ENCODE assay signal across 12 mouse cellular contexts in the genomic region with DNA sequence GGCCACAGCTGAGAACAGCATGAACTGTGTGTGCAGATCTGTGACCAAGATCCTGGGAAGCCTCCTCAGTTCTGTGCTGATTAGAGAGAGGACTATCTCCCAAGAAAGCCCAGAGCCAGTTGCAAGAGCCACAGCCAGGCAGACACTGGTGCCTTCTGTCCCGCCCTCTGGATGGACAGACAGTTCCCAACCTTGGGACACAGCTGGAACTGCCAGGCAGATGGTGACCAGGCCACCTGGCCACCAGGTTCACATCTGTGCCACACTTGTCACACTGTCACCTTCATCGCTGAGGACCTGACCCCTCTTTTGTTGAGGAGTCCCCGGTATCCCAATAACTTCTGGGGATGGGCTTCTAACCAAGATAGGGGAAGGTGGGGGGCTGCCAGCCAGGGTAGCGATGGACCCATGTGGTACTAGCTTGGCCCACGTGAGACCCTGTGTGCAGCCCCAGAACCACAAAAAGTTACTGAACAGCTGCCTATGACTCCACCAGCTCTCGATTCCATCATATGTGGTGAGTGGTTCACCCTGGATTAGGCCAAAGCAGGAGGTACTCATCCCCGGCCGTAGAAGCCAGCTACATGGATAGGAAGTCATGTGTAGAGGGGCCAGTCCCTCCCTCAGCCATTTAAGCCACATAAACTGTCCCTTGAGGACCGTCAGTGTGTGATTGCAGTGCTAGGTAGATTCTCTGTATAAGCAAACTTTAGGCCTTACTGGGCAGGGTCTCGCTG. TPM values are rescaled to one million over a fixed set of nuclear protein-coding genes. Genes with fewer than 3 reads are reported as not detected.
DNase-seq lines count a peak whose midpoint lies in the region; ATAC-seq lines count a peak whose summit lies in the region.
"Had no signal": no experiment of that assay in that cellular context is flagged by ENCODE, and none has a peak within 500 bp of the region (broad histone marks: within the 10 kb centered on the region; RNA-seq: fewer than 3 reads in every experiment).

No protein-coding gene starts in this region.

- intact Hi-C loops in heart, postnatal 10 days (cut with DNase I), result no loop called here

- H3K9ac ChIP-seq in heart, embryonic 11.5 days (ENCODE audit: low read depth, low read length), result peak overlapping the region; percentile 49; the same call in 1 of the 2 replicates
- peak overlapping the region; percentile 32; the same call in 1 of the 2 replicates for H3K9ac ChIP-seq in lung, embryonic 16.5 days (ENCODE audit: low read length)
- H3K9ac ChIP-seq in hindbrain, embryonic 15.5 days, result no peak overlapping the region
- H3K9ac ChIP-seq in stomach, embryonic 16.5 days (ENCODE audit: low read length), result peak overlapping the region; percentile 26; the same call in 1 of the 2 replicates

- H3K4me1 ChIP-seq in heart, embryonic 11.5 days (ENCODE audit: control insufficient read depth, insufficient read depth, low read length), result peaks cover 37% of the 10 kb centered on the region
- peaks cover 28% of the 10 kb centered on the region for H3K4me1 ChIP-seq in lung, embryonic 16.5 days (replicated peaks; ENCODE audit: control insufficient read depth, insufficient read depth, low read length)
- H3K4me1 ChIP-seq in hindbrain, embryonic 15.5 days (replicated peaks), result peaks cover 70% of the 10 kb centered on the region
- peaks cover 35% of the 10 kb centered on the region for H3K4me1 ChIP-seq in stomach, embryonic 16.5 days (ENCODE audit: control insufficient read depth, insufficient read depth, low read length)

- peaks cover 11% of the 10 kb centered on the region for H3K36me3 ChIP-seq in heart, embryonic 11.5 days (ENCODE audit: control insufficient read depth, insufficient read depth, low read length)
- peaks cover 22% of the 10 kb centered on the region for H3K36me3 ChIP-seq in lung, embryonic 16.5 days (ENCODE audit: control insufficient read depth, insufficient read depth, low read length)
- peaks cover 37% of the 10 kb centered on the region for H3K36me3 ChIP-seq in hindbrain, embryonic 15.5 days
- H3K36me3 ChIP-seq in stomach, embryonic 16.5 days (ENCODE audit: control insufficient read depth, insufficient read depth, low read length), result peaks cover 7% of the 10 kb centered on the region; the same call in 1 of the 2 replicates

- H3K27me3 ChIP-seq in heart, embryonic 11.5 days (ENCODE audit: control insufficient read depth, insufficient read depth, low read length), result no peaks in the 10 kb centered on the region
- H3K27me3 ChIP-seq in lung, embryonic 16.5 days (ENCODE audit: control insufficient read depth, insufficient read depth, low read depth, low read length), result no peaks in the 10 kb centered on the region
- H3K27me3 ChIP-seq in hindbrain, embryonic 15.5 days, result no peaks in the 10 kb centered on the region
- H3K27me3 ChIP-seq in stomach, embryonic 16.5 days (ENCODE audit: control insufficient read depth, insufficient read depth, low read length), result no peaks in the 10 kb centered on the region

- peak overlapping the region; percentile 27; the same call in 1 of the 2 replicates for H3K4me2 ChIP-seq in heart, embryonic 11.5 days
- no peak overlapping the region for H3K4me2 ChIP-seq in lung, embryonic 16.5 days (ENCODE audit: low read depth, low read length)
- H3K4me2 ChIP-seq in hindbrain, embryonic 15.5 days, result peak overlapping the region; percentile 95
- H3K4me2 ChIP-seq in stomach, embryonic 16.5 days (ENCODE audit: low read depth, low read length), result peak overlapping the region; percentile 2; the same call in 1 of the 2 replicates

- WGBS in heart, embryonic 11.5 days (ENCODE audit: insufficient replicate concordance), result 86% methylated on average over 10 of the region's 10 CpGs
- WGBS in lung, embryonic 16.5 days, result 86% methylated on average over 10 of the region's 10 CpGs
- 90% methylated on average over 10 of the region's 10 CpGs for WGBS in hindbrain, embryonic 15.5 days
- 87% methylated on average over 10 of the region's 10 CpGs for WGBS in stomach, embryonic 16.5 days

- no peak for ATAC-seq in heart, embryonic 11.5 days (replicated peaks; ENCODE audit: insufficient number of reproducible peaks, low FRiP score, low TSS enrichment)
- ATAC-seq in lung, embryonic 16.5 days (ENCODE audit: low read depth), result no peak
- no peak for ATAC-seq in hindbrain, embryonic 15.5 days (ENCODE audit: low FRiP score, low read depth)
- no peak for ATAC-seq in stomach, embryonic 16.5 days (ENCODE audit: insufficient read depth, low FRiP score)
- ATAC-seq in granulocyte monocyte progenitor cell, adult 5-6 weeks (replicated peaks; ENCODE audit: poor library complexity, severe bottlenecking), result no peak

- DNase-seq in heart, postnatal 10 days, result no peak
- no peak for DNase-seq in lung, postnatal 36 days
- no peak for DNase-seq in adrenal gland, postnatal 14 days
- DNase-seq: cerebellum, postnatal 25 days; kidney, postnatal 36 days had no signal

- H3K27ac ChIP-seq in heart, embryonic 11.5 days (ENCODE audit: low read depth, low read length), result no peak overlapping the region
- H3K27ac ChIP-seq in lung, embryonic 16.5 days (ENCODE audit: low read length), result no peak overlapping the region
- no peak overlapping the region for H3K27ac ChIP-seq in hindbrain, embryonic 15.5 days (replicated peaks)
- H3K27ac ChIP-seq in stomach, embryonic 16.5 days (ENCODE audit: low read length), result no peak overlapping the region

- no peak overlapping the region for H3K4me3 ChIP-seq in heart, embryonic 11.5 days (ENCODE audit: low read depth, low read length)
- no peak overlapping the region for H3K4me3 ChIP-seq in lung, embryonic 16.5 days (ENCODE audit: low read length)
- no peak overlapping the region for H3K4me3 ChIP-seq in hindbrain, embryonic 15.5 days
- no peak overlapping the region for H3K4me3 ChIP-seq in stomach, embryonic 16.5 days (replicated peaks; ENCODE audit: low read length)

- H3K9me3 ChIP-seq in heart, embryonic 11.5 days (replicated peaks; ENCODE audit: control insufficient read depth, low read length), result no peaks in the 10 kb centered on the region
- H3K9me3 ChIP-seq in lung, embryonic 16.5 days (ENCODE audit: control insufficient read depth, low read length), result no peaks in the 10 kb centered on the region
- H3K9me3 ChIP-seq in hindbrain, embryonic 15.5 days, result no peaks in the 10 kb centered on the region
- H3K9me3 ChIP-seq in stomach, embryonic 16.5 days (replicated peaks; ENCODE audit: control insufficient read depth, low read length), result no peaks in the 10 kb centered on the region

RNA-seq across cellular contexts. Expression of gene Fem1a, which starts 2.9 kb away (rescaled TPM):
- 17.9 and 19.3 TPM in 2 replicates for polyA plus RNA-seq in heart, embryonic 11.5 days (2014; fragmentation: Nextera tagmentation; extraction: Ambion mirVana)
- total RNA-seq in heart, postnatal 10 days (2021), result 10 to 100 TPM; 81.5 to 94.9 TPM
- 11.0 and 12.1 TPM in 2 replicates for polyA plus RNA-seq in lung, embryonic 16.5 days (2015; fragmentation: Nextera tagmentation; extraction: Ambion mirVana)
- polyA plus RNA-seq in hindbrain, embryonic 15.5 days (2015; fragmentation: Nextera tagmentation; extraction: Ambion mirVana), result 18.2 and 18.8 TPM in 2 replicates
- 12.3 and 12.9 TPM in 2 replicates for polyA plus RNA-seq in stomach, embryonic 16.5 days (2015; fragmentation: Nextera tagmentation; extraction: Ambion mirVana)
- 27.1 and 29.5 TPM in 2 replicates for total RNA-seq in adrenal gland, postnatal 14 days (2021)
- total RNA-seq in granulocyte monocyte progenitor cell, adult 5-6 weeks (2014; fragmentation: Nextera tagmentation), result 16.8 and 17.3 TPM in 2 replicates
- total RNA-seq in granulocyte monocyte progenitor cell, adult 5-6 weeks (2017), result 25.6 and 26.5 TPM in 2 replicates

RNA-seq across cellular contexts. Expression of gene Ticam1, which starts 17.1 kb away (rescaled TPM):
- polyA plus RNA-seq in heart, embryonic 11.5 days (2014; fragmentation: Nextera tagmentation; extraction: Ambion mirVana), result 10.4 and 11.4 TPM in 2 replicates
- 10 to 100 TPM; 11.6 to 12.7 TPM for total RNA-seq in heart, postnatal 10 days (2021)
- 5.5 and 5.7 TPM in 2 replicates for polyA plus RNA-seq in lung, embryonic 16.5 days (2015; fragmentation: Nextera tagmentation; extraction: Ambion mirVana)
- polyA plus RNA-seq in hindbrain, embryonic 15.5 days (2015; fragmentation: Nextera tagmentation; extraction: Ambion mirVana), result 1.3 and 1.8 TPM in 2 replicates
- polyA plus RNA-seq in stomach, embryonic 16.5 days (2015; fragmentation: Nextera tagmentation; extraction: Ambion mirVana), result 7.6 and 9.6 TPM in 2 replicates
- 18.7 and 20.9 TPM in 2 replicates for total RNA-seq in adrenal gland, postnatal 14 days (2021)
- total RNA-seq in granulocyte monocyte progenitor cell, adult 5-6 weeks (2014; fragmentation: Nextera tagmentation), result 8.2 and 14.5 TPM in 2 replicates
- total RNA-seq in granulocyte monocyte progenitor cell, adult 5-6 weeks (2017), result 2.7 and 6.1 TPM in 2 replicates

RNA-seq across cellular contexts. Expression of gene Plin3, which starts 33.2 kb away (rescaled TPM):
- polyA plus RNA-seq in heart, embryonic 11.5 days (2014; fragmentation: Nextera tagmentation; extraction: Ambion mirVana), result 58.8 and 77.3 TPM in 2 replicates
- total RNA-seq in heart, postnatal 10 days (2021), result 10 to 100 TPM; 67.0 to 81.9 TPM
- 87.5 and 90.2 TPM in 2 replicates for polyA plus RNA-seq in lung, embryonic 16.5 days (2015; fragmentation: Nextera tagmentation; extraction: Ambion mirVana)
- polyA plus RNA-seq in hindbrain, embryonic 15.5 days (2015; fragmentation: Nextera tagmentation; extraction: Ambion mirVana), result 16.6 and 17.5 TPM in 2 replicates
- 103 and 123 TPM in 2 replicates for polyA plus RNA-seq in stomach, embryonic 16.5 days (2015; fragmentation: Nextera tagmentation; extraction: Ambion mirVana)
- total RNA-seq in adrenal gland, postnatal 14 days (2021), result 76.9 and 106 TPM in 2 replicates
- total RNA-seq in granulocyte monocyte progenitor cell, adult 5-6 weeks (2014; fragmentation: Nextera tagmentation), result 17.0 and 19.3 TPM in 2 replicates
- total RNA-seq in granulocyte monocyte progenitor cell, adult 5-6 weeks (2017), result 29.0 and 29.2 TPM in 2 replicates

RNA-seq across cellular contexts. Expression of gene Arrdc5, which starts 40.6 kb away (rescaled TPM):
- not detected in 2 replicates for polyA plus RNA-seq in heart, embryonic 11.5 days (2014; fragmentation: Nextera tagmentation; extraction: Ambion mirVana)
- total RNA-seq in heart, postnatal 10 days (2021), result not detected
- not detected in 2 replicates for polyA plus RNA-seq in lung, embryonic 16.5 days (2015; fragmentation: Nextera tagmentation; extraction: Ambion mirVana)
- not detected in 2 replicates for polyA plus RNA-seq in hindbrain, embryonic 15.5 days (2015; fragmentation: Nextera tagmentation; extraction: Ambion mirVana)
- polyA plus RNA-seq in stomach, embryonic 16.5 days (2015; fragmentation: Nextera tagmentation; extraction: Ambion mirVana), result not detected in 2 replicates
- not detected in 2 replicates for total RNA-seq in adrenal gland, postnatal 14 days (2021)
- total RNA-seq in granulocyte monocyte progenitor cell, adult 5-6 weeks (2014; fragmentation: Nextera tagmentation), result not detected in 2 replicates
- total RNA-seq in granulocyte monocyte progenitor cell, adult 5-6 weeks (2017), result not detected in 2 replicates
- total RNA-seq: adrenal gland, adult 18-20 months; megakaryocyte-erythroid progenitor cell, adult 5-6 weeks had no signal

RNA-seq across cellular contexts. Expression of gene Dpp9, which starts 40.8 kb away (rescaled TPM):
- 21.4 and 23.2 TPM in 2 replicates for polyA plus RNA-seq in heart, embryonic 11.5 days (2014; fragmentation: Nextera tagmentation; extraction: Ambion mirVana)
- 10 to 100 TPM; 29.1 to 33.3 TPM for total RNA-seq in heart, postnatal 10 days (2021)
- 38.7 and 41.4 TPM in 2 replicates for polyA plus RNA-seq in lung, embryonic 16.5 days (2015; fragmentation: Nextera tagmentation; extraction: Ambion mirVana)
- polyA plus RNA-seq in hindbrain, embryonic 15.5 days (2015; fragmentation: Nextera tagmentation; extraction: Ambion mirVana), result 25.6 and 28.8 TPM in 2 replicates
- 32.6 and 37.4 TPM in 2 replicates for polyA plus RNA-seq in stomach, embryonic 16.5 days (2015; fragmentation: Nextera tagmentation; extraction: Ambion mirVana)
- total RNA-seq in adrenal gland, postnatal 14 days (2021), result 31.5 and 33.4 TPM in 2 replicates
- total RNA-seq in granulocyte monocyte progenitor cell, adult 5-6 weeks (2014; fragmentation: Nextera tagmentation), result 39.7 and 46.0 TPM in 2 replicates
- 14.0 and 19.6 TPM in 2 replicates for total RNA-seq in granulocyte monocyte progenitor cell, adult 5-6 weeks (2017)
